Mouse (Mus musculus) midbrain, embryonic 14.5 days (tissue): ENCODE data around the gene Mia2. TPM values are rescaled to one million over a fixed set of nuclear protein-coding genes. Genes with fewer than 3 reads are reported as not detected.

Experiments used
- ATAC-seq: fragments of 200-750 bp; cut with Nextera tagmentation; 2 replicates; pipeline ENCODE4 v1.8.0; 2017; ENCODE audit warnings: moderate number of reproducible peaks, moderate library complexity; ENCODE audit not compliant: low FRiP score, low TSS enrichment
- DNase-seq: peaks from one replicate; pipeline ENCODE4 v3.0.0-alpha.2; 2015
- H3K27ac ChIP-seq: fragments of 300-500 bp; sonication (generic); replicated peaks from 2 replicates; pipeline ENCODE4 v1.5.1; 2014; ENCODE audit warnings: mild to moderate bottlenecking, low read depth, low read length, moderate library complexity
- H3K27me3 ChIP-seq: fragments of 300-500 bp; sonication (generic); 2 replicates; pipeline ENCODE4 v1.6.1; 2014; ENCODE audit warnings: low read length, control low read depth, mixed read lengths; ENCODE audit not compliant: control insufficient read depth, insufficient read depth
- H3K36me3 ChIP-seq: fragments of 300-500 bp; sonication (generic); 2 replicates; pipeline ENCODE4 v1.6.1; 2014; ENCODE audit warnings: low read length, control low read depth; ENCODE audit not compliant: control insufficient read depth, insufficient read depth
- H3K4me1 ChIP-seq: fragments of 300-500 bp; sonication (generic); 2 replicates; pipeline ENCODE4 v1.6.1; 2014; ENCODE audit warnings: mild to moderate bottlenecking, antibody characterized with exemption, low read length, control low read depth; ENCODE audit not compliant: control insufficient read depth, insufficient read depth
- H3K4me2 ChIP-seq: fragments of 300-500 bp; sonication (generic); 2 replicates; pipeline ENCODE4 v1.6.1; 2014; ENCODE audit warnings: mild to moderate bottlenecking, low read length, moderate library complexity
- H3K4me3 ChIP-seq: fragments of 300-500 bp; sonication (generic); replicated peaks from 2 replicates; pipeline ENCODE4 v1.5.1; 2014; ENCODE audit warnings: low read depth, low read length
- H3K9ac ChIP-seq: fragments of 300-500 bp; sonication (generic); replicated peaks from 2 replicates; pipeline ENCODE4 v1.6.1; 2014; ENCODE audit warnings: mild to moderate bottlenecking, low read length, moderate library complexity
- H3K9me3 ChIP-seq: fragments of 300-500 bp; sonication (generic); 2 replicates; pipeline ENCODE4 v1.6.1; 2016; ENCODE audit warnings: low read length, control low read depth, mixed read lengths; ENCODE audit not compliant: control insufficient read depth
- WGBS: fragments of 180-500 bp; shearing (Covaris S2); extraction: QIAGEN DNeasy Blood & Tissue Kit; methylation state at CpG from one replicate; pipeline ENCODE4 v1.1.7; 2014; 5-methylcytosine and 5-hydroxymethylcytosine counted together
- polyA plus RNA-seq: library from polyadenylated mRNA; unstranded; fragments of >200 nt; fragmentation: Nextera tagmentation; extraction: Ambion mirVana; gene quantifications from 2 replicates; pipeline ENCODE4 v1.2.1, GENCODE M21; 2014

The Mia2 gene
- polyA plus RNA-seq, 1 experiment from 2014 or later = 37.5 TPM

DNA sequence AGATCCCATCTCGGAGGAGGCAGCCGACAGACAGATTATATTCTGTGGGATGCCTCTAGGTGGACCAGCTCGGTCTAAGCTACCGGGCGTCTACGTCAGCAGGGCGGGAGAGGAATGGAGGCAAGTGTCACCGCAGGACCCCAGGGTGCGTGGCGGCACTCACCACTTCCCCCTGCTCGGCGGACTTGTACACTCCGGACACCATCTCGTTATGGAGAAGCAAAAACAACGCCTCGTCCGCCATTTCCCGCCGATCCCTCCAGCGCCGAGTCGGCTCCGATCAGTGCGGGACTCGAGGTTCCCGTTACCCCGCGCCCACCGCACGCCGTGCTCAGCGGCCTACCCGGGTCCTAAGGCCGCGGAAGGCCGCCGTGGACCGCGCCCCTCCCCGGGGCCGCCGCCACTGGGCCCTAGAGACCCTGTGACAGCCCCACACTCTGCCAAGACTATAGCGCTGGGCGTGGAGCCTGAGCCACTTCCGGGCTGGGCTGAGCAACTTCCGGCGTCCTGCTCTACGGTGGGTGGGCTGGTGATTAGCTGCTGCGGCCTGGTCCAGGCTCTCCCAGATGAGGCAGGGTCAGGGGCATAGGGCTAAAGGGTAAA, 34.5 kb upstream of the Mia2 start, which contains the start of gene Trappc6b:
Gene Trappc6b, minus strand, starts transcription at position 480 of the 603 bp plus-strand sequence.
- peak within 1 kb of the TSS; percentile 94 for H3K27ac ChIP-seq
- peak; percentile 96 for ATAC-seq
- no peaks in the 10 kb centered on the region for H3K27me3 ChIP-seq
- peaks cover 3% of the 10 kb centered on the region; the same call in 1 of the 2 replicates for H3K36me3 ChIP-seq
- no peaks in the 10 kb centered on the region for H3K9me3 ChIP-seq
- DNase-seq = peak; percentile 90
- H3K9ac ChIP-seq = peak within 1 kb of the TSS; percentile 89
- H3K4me2 ChIP-seq = peak within 1 kb of the TSS; percentile 58
- H3K4me1 ChIP-seq = peaks cover 13% of the 10 kb centered on the region
- H3K4me3 ChIP-seq = peak within 1 kb of the TSS; percentile 75
- WGBS = under 1% methylated on average over 49 of the region's 49 CpGs

DNA sequence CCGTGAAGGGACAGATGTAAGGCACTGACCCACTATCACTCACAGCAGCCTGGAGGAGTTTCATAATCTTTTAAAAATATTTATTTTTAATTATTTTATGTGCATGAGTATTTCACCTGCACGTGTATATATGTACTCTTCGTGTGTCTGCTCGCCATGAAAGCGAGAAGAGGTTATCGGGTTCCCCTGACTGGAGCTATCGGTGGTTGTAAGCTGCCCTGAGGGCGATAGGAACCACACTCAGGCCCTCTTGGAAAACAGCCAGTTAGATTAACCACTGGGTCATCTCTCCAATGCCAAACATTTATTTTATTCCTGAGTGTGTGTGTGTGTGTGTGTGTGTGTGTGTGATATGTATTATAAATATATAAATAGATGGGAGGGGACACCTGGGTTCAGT, 30.8 kb upstream of the Mia2 start:
- DNase-seq = no peak
- Histone ChIP-seq H3K36me3 (peaks cover 18% of the 10 kb centered on the region), H3K4me3 (no peak overlapping the region), H3K27me3 (no peaks in the 10 kb centered on the region), H3K4me1 (peaks cover 10% of the 10 kb centered on the region), H3K9me3 (no peaks in the 10 kb centered on the region), H3K9ac (no peak overlapping the region), H3K27ac (no peak overlapping the region), H3K4me2 (no peak overlapping the region)
- 85% methylated on average over 8 of the region's 8 CpGs for WGBS
- ATAC-seq = no peak

DNA sequence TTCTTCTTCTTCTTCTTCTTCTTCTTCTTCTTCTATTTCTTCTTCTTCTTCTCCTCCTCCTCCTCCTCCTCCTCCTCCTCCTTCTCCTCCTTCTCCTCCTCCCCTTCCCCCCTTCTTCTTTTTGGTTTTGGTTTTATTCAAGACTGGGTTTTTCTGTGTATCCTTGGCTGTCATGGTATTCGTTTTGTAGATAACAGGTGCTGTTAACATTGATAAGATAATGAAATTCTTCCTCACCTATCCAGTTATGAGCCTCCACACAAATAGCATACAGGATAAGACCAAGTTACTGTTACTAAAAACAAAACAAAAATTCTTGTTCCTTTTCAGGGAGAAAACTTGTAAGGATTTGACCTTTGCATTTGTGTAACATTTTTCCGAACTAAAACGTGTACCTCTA, 29.8 kb upstream of the Mia2 start:
- Histone ChIP-seq H3K36me3 (peaks cover 27% of the 10 kb centered on the region), H3K27me3 (no peaks in the 10 kb centered on the region), H3K9me3 (no peaks in the 10 kb centered on the region), H3K4me1 (peaks cover 4% of the 10 kb centered on the region), H3K4me2 (peak overlapping the region; percentile 62), H3K9ac (no peak overlapping the region; the same call in 1 of the 2 replicates), H3K4me3 (peak overlapping the region; percentile 89; the same call in 1 of the 2 replicates), H3K27ac (peak overlapping the region; percentile 92)
- DNase-seq (no peak), ATAC-seq (no peak)
- WGBS = 80% methylated on average over 3 of the region's 3 CpGs

DNA sequence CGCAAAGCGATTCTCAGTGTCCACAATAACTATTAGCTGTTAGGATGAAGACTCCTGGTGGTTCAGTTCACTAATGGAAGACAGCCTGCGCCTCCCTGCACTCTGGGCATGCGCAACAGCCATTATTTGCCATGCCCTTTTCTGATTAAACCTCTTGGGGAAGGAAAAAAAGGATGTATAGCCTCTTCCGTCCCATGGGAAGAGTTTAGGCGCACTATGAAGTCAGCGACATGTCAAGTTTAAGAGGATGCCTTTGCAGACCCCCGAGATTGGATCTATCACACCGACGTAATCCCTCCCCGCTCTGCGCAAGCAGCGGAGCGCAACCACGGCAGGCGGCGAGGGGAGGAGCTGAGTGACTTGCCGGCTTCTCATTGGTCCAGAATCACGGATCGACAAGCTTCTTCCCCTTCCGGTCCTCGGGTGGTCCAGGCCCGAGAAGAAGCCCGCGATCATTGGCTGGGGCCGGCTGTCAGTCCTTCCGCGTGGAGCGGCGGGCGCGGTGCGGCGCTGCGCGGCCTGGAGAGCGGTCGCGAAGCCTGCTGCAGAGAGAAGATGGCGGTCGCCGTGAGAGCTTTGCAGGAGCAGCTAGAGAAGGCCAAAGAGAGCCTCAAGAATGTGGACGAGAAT, 29.0 kb upstream of the Mia2 start, which contains the start of gene Pnn:
Gene Pnn, plus strand, starts transcription at position 437 of the 630 bp plus-strand sequence.
- Histone ChIP-seq H3K9me3 (no peaks in the 10 kb centered on the region), H3K4me3 (peak within 1 kb of the TSS; percentile 89), H3K9ac (peak within 1 kb of the TSS; percentile 99), H3K27me3 (no peaks in the 10 kb centered on the region), H3K4me2 (peak within 1 kb of the TSS; percentile 84), H3K27ac (peak within 1 kb of the TSS; percentile 92), H3K4me1 (peaks cover 4% of the 10 kb centered on the region), H3K36me3 (peaks cover 35% of the 10 kb centered on the region)
- ATAC-seq (peak; percentile 100), DNase-seq (peak; percentile 98)
- under 1% methylated on average over 43 of the region's 43 CpGs for WGBS

DNA sequence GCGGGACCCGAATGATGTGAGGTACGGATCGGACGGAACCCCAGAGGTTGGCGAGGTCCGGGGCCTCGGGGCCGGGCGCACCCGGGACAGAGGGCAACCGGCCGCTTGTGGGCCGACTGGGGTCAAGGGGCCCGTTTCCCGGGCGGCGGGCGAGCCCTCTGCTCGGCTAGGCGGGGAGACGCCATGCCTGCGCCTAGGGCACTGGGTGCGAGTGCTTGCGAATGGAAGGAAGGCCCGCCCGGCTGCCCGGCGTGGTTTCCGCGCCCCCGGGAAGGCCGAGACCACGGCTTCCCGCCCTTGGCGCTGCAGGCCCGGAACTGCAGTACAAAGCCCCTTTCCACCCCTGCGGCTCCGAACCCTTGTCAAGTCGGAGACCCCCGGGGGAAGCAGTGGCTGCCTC, 28.5 kb upstream of the Mia2 start:
- Histone ChIP-seq H3K9ac (peak overlapping the region; percentile 99), H3K4me1 (peaks cover 4% of the 10 kb centered on the region), H3K4me3 (peak overlapping the region; percentile 89), H3K9me3 (no peaks in the 10 kb centered on the region), H3K27ac (peak overlapping the region; percentile 92), H3K27me3 (no peaks in the 10 kb centered on the region), H3K36me3 (peaks cover 40% of the 10 kb centered on the region), H3K4me2 (peak overlapping the region; percentile 84)
- no peak for DNase-seq
- under 1% methylated on average over 41 of the region's 41 CpGs for WGBS
- peak; percentile 59; the same call in 1 of the 2 replicates for ATAC-seq

DNA sequence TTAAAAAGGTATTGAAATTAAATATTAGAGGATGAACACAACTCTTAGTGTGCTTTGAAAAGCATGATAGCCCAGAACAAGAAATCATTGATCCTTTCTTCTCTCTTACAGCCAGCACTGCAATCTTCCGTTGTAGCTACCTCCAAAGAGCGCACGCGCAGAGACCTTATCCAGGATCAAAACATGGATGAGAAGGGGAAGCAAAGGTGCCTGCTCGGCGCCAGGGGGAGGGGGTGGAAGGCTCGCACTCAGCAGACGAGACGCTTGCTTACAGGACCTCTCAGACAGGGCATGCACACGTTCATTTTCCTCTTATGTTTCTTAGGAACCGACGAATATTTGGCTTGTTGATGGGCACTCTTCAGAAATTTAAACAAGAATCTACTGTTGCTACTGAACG, 26.8 kb upstream of the Mia2 start:
- Histone ChIP-seq H3K27me3 (no peaks in the 10 kb centered on the region), H3K27ac (no peak overlapping the region), H3K4me1 (peaks cover 4% of the 10 kb centered on the region), H3K9ac (no peak overlapping the region), H3K9me3 (no peaks in the 10 kb centered on the region), H3K4me3 (no peak overlapping the region), H3K36me3 (peaks cover 51% of the 10 kb centered on the region), H3K4me2 (no peak overlapping the region)
- no peak for DNase-seq
- ATAC-seq = no peak
- 94% methylated on average over 13 of the region's 13 CpGs for WGBS

DNA sequence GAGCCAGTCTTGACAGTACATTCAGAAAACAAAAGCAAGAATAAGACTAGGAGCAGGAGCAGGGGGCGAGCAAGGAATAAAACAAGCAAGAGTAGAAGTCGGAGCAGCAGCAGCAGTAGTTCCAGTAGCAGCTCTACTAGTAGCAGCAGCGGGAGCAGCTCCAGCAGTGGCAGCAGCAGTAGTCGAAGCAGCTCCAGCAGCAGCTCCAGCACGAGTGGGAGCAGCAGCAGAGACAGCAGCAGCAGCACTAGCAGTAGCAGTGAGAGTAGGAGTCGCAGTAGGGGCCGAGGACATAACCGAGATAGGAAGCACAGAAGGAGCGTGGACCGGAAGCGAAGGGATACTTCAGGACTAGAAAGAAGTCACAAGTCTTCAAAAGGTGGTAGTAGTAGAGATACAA, 23.3 kb upstream of the Mia2 start:
- Histone ChIP-seq H3K27ac (no peak overlapping the region), H3K4me2 (no peak overlapping the region), H3K27me3 (no peaks in the 10 kb centered on the region), H3K9me3 (no peaks in the 10 kb centered on the region), H3K4me1 (peaks cover 4% of the 10 kb centered on the region), H3K9ac (no peak overlapping the region), H3K4me3 (no peak overlapping the region), H3K36me3 (peaks cover 58% of the 10 kb centered on the region)
- DNase-seq = no peak
- ATAC-seq = no peak
- 89% methylated on average over 11 of the region's 11 CpGs for WGBS

DNA sequence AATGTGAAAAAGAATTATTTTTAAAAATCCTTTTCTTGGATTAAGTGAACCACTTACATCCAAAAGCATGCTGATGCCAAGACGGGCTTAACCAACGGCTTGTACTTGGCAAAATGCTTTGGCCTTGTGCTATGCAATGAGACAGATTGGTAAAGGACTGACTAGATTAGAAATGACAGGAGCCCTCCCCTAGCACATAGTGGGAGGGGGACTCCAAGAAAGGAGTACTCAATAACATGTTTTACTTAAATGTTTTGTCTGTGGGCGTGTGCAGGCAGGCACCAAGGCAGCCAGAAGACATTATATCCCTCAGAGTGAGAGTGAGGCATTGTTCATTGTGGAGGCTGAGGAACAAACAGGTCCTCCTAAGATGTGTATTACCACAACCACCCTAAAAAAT, 21.5 kb upstream of the Mia2 start:
- H3K9me3 ChIP-seq = no peaks in the 10 kb centered on the region
- H3K4me3 ChIP-seq = no peak overlapping the region
- ATAC-seq (no peak), DNase-seq (no peak)
- no peak overlapping the region for H3K9ac ChIP-seq
- 90% methylated on average over 3 of the region's 3 CpGs for WGBS
- H3K4me1 ChIP-seq = no peaks in the 10 kb centered on the region
- no peak overlapping the region for H3K27ac ChIP-seq
- peaks cover 48% of the 10 kb centered on the region for H3K36me3 ChIP-seq
- H3K4me2 ChIP-seq = no peak overlapping the region
- no peaks in the 10 kb centered on the region for H3K27me3 ChIP-seq

DNA sequence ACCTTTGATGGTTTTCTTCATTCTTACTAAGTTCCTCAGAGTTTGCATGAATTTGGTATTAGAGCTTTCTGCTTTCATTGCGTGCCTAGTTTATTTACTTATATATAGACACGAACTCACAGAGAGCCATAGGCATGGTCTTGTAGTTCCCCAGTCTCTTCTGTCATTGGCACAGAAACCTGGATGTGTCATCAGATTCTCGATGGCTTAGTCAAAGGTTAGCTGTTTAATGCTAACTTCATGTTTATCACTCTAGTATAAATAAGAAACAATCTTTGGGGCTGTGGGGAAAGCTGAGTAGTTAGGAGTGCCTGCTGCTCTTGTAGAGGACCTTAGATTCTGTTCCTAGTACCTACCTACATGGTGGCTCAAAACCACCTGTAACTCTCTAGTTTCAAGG, 18.6 kb upstream of the Mia2 start:
- ATAC-seq = no peak
- 94% methylated on average over 3 of the region's 3 CpGs for WGBS
- Histone ChIP-seq H3K27me3 (no peaks in the 10 kb centered on the region), H3K36me3 (peaks cover 19% of the 10 kb centered on the region), H3K9me3 (no peaks in the 10 kb centered on the region), H3K4me1 (no peaks in the 10 kb centered on the region), H3K27ac (no peak overlapping the region), H3K4me3 (no peak overlapping the region), H3K9ac (no peak overlapping the region), H3K4me2 (no peak overlapping the region)
- no peak for DNase-seq
